Mouse (Mus musculus) 416B (cell line): ENCODE results near the gene Dkk3.
A peak's percentile ranks its signal among the peaks of the same experiment; 100 is the strongest.
"Not testable (repeated sequence)": the region's sequence is repeated elsewhere in the genome, so short reads cannot be mapped to it uniquely, and the experiment has no call there.

Source experiments
- DNase-seq: peaks from one replicate; pipeline ENCODE4 v3.0.0; 2011; ENCODE audit warnings: low read depth

Dkk3 gene

GRCm38 (mm10) chr7:112129851-112130250 is 29.0 kb downstream of the Dkk3 start:
- DNase-seq: no peak

- no peak for DNase-seq
Measured at GRCm38 (mm10) chr7:112128810-112129209, 30.0 kb downstream of the Dkk3 start.

- DNase-seq: no peak
Measured at GRCm38 (mm10) chr7:112127954-112128353, 30.9 kb downstream of the Dkk3 start.

GRCm38 (mm10) chr7:112127085-112127637 is 31.7 kb downstream of the Dkk3 start:
- no peak for DNase-seq

GRCm38 (mm10) chr7:112125625-112126260 is 33.1 kb downstream of the Dkk3 start:
- DNase-seq: no peak

- no peak for DNase-seq
Measured at GRCm38 (mm10) chr7:112123612-112124011, 35.2 kb downstream of the Dkk3 start.

DNA sequence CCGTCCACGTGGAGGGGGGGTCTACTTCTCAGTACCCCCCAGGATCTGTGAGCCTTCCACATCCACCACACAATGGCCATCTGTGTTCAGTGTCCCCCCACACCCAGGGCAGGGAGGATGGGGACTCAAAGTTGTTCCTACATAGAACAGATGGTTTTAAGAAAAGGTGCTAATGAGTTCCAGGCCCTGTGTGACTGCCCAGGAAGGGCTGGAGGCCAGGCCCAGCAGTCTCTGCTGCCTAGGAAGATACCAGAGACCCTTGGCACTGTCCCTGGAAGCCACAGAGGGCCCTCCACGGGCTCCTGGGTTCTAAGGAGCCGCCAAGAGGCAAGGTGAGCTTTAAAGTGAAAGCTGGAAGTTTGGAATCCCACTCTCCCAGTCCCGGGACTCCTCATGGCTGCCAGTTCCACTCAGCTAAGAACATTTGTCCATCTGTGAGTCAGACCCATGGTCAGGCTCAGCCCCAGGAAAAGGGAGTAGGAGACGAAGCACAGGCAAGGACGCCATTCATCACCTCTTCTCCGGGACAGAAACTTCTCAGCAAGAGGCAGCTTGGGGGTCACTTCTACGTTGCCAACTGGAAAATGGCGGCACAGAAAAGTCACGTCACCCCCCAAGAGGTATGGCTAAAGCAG is 36.9 kb downstream of the Dkk3 start:
- no peak for DNase-seq

DNA sequence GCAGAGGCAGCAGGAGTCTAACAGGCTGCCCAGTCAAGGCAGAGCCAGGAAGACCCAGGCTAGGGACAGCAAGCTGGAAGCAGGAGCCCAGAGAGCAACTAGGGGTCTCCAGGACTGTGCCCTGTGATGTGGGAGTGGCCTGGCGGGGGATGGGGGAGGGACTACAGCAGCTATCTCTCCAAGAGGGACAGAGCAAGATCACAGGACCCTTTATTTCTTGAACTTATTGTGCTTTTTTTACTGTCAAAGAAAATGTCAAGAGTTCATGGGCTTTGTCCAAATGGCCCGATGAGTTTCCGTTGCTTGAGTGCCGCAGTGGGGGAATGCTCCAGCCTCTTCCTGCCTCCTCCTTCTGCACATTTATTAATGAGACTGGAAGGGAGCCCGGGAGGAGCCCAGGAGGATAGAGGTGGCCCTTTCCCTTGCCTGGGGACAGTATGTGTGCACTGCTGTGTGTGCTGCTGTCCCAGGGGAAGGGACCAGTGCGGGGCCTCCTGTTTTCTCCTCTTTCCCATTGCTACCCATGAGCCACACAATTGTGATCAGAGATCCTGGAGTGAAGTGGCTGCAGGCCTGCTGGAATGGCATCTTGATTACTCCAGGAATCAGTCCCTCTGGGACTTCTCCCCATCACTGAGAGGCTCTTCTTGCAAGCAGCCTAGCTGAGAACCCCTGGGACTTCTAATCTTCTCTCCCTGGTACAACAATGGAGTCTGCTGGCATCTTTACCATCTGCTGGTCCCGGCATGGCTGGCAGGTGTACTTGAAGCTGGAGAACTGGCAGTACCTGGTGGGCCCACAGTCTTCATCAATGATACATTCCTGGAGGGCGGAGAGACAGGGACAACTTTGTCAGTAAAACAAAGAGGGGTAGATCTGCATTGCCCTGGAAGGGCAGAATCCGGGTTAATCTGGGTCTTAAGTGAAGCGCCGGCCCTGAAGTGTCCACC is 37.7 kb downstream of the Dkk3 start:
- DNase-seq: no peak

- no peak for DNase-seq
Measured at GRCm38 (mm10) chr7:112119248-112119647, 39.6 kb downstream of the Dkk3 start.

- no peak for DNase-seq
Measured at GRCm38 (mm10) chr7:112118086-112118485, 40.8 kb downstream of the Dkk3 start.

DNA sequence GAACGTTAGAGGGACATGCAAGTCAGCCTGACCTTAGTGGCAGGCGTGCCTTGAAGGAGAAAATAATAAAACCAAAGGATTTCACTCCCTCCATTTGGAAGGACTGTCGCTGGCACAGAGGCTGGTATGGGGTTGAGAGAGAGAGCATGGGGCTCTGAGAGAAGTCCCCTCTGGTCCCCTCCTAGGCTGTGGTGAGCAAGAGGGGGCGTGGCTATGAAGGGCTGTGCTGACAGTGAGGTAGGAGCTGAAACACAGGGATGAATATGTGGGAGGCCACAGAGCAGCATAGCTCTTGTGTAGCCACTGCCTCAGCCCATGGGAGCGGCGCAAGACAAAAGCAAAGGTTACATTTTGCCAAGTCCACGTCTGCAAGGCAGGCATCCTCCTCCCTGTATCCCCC is 41.4 kb downstream of the Dkk3 start:
- DNase-seq: no peak

GRCm38 (mm10) chr7:112110638-112111372 is 48.1 kb downstream of the Dkk3 start:
- DNase-seq: no peak

GRCm38 (mm10) chr7:112108757-112109156 is 50.1 kb downstream of the Dkk3 start:
- DNase-seq: no peak

DNA sequence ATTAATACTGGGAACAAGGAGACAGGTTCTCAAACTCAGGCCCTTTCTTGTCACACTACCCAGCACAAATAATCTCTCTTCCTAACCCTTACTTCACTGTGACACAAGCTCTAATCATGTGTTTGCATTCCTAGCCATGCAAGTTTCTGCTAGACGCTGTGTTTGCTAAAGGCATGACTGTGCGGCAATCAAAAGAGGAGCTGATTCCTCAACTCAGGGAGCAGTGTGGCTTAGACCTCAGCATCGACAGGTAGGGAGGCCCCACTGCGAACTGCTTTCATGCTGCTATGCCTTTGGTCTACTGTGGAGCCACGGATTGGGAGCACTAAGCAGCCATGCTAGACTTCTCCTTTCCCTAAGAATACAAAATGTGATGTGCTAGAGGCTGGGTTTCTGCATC is 55.0 kb downstream of the Dkk3 start:
- no peak for DNase-seq

- DNase-seq: peak; percentile 67
Measured at GRCm38 (mm10) chr7:112102933-112103332, 55.9 kb downstream of the Dkk3 start.

GRCm38 (mm10) chr7:112100887-112101286 is 58.0 kb downstream of the Dkk3 start:
- no peak for DNase-seq

- not testable (repeated sequence) for DNase-seq
Measured at GRCm38 (mm10) chr7:112094923-112095322, 63.9 kb downstream of the Dkk3 start.

GRCm38 (mm10) chr7:112086186-112086585 is 72.7 kb downstream of the Dkk3 start:
- DNase-seq: no peak

DNA sequence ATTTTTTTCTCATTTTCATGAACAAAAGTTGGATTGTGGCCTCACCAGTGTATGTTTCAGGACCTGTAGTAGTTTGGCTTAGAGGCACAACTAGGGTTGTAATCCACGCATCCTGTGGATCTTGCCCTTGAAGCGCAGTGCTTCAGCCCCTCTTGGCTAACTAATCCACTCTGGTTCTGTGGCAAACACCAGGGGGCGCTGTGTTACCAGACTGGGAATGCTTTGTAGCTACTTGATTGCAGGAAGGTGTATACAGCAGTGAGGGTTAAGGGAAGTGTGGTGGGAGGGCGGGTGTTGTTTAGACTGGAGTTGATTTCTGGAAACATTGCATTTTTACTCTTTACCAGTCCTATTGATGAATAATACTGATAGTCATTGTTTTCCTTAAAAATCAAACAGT is 73.8 kb downstream of the Dkk3 start:
- DNase-seq: peak; percentile 79

DNA sequence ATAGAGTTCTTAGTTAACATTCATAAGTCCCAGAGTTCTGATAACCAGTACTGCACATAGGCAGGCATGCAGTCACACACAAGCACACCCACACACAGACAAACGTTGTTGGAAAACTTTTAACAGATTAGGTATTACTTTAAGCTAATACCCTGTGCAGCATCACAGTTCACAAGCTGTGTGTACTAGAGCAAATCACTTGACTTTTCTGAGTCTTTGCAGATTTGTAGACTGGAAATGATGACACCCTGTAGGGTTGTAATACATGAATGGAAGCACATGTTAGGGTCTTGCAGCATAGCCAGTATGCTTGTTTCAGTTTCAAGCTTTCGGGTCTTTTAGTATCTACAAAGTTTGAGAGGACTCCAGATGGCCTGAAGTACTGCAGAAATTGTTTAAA is 74.6 kb downstream of the Dkk3 start:
- DNase-seq: no peak

DNA sequence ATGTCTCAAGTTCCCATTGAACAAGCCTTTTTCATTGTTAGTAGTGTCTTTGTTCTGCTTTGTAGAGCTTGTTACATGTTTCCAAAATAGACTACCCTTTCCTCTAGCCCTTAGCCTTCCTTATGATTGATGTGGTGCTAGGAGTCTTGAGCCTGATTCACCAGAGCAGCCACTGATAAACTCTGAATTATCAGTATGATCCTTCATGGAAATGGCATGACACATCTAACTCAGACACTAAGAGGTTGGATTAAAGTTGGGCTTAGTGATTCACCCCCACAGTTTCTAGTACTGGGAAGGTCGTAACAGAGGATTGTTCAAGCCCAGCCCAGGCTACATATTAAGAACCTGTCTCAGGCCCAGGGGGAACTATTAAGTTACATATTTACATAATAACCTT is 76.2 kb downstream of the Dkk3 start:
- no peak for DNase-seq

DNA sequence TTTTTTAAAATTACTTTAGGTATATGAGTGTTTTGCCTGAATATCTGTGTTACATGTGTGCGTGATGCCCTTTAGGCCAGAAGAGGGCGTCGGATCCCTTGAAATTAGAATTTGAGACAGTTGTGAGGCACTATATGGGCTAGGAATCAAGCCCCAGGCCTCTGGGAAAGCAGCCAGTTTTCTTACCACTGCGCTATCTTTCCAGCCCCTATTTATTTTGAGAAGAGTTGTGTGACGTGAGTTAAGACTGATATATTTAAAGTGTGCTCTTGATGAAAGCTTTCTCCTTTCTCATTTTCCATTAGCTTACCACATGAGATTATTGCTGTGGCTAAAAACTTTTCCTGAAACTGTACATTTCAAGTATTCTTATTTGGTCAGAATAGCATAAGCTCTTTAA is 84.0 kb downstream of the Dkk3 start:
- no peak for DNase-seq
